Comparison of ENCODE assay signal across 9 mouse cellular contexts in the genomic region with DNA sequence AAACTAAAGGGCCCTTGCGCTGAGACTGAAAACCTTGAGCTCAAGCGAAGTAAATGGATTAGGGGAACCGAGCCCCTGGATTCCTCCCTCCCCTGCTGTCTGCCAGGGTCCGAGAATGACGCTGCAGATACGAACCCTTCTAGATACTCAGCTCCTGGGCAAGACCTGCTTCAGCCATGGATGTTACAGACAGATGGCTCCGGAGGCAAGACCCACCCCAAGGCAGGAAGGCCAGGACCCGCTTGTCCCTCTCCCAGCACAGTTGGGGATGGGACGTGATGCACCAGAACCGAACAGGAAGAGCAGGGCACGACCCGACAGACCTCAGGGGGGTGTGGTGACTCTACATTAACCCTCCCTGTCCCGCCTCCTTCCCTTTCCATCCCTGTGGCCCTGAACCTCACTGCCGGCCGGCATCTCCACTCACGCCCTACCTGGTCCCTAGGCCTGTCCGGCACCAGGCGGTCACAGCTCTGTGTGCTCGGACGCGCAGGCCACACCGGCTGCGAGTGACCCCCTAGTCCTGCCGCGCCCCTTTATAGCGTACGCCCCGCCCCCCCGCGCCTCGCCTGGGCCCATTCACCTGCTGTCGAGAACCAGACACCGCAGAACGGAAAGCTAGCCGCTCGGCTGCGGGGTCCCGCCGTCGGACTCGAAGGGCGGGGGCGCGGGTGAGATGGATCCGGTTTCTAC.
A peak's percentile ranks its signal among the peaks of the same experiment; 100 is the strongest.
DNase-seq lines count a peak whose midpoint lies in the region; ATAC-seq and TF ChIP-seq lines count a peak whose summit lies in the region.
"Had no signal": no experiment of that assay in that cellular context is flagged by ENCODE, and none has a peak within 500 bp of the region (broad histone marks: within the 10 kb centered on the region; RNA-seq: fewer than 3 reads in every experiment).

No protein-coding gene starts in this region.

- peaks cover 100% of the 10 kb centered on the region for H3K27me3 ChIP-seq in heart, postnatal 0 days (ENCODE audit: control insufficient read depth, insufficient read depth, low read length)
- H3K27me3 ChIP-seq in forebrain, postnatal 0 days (ENCODE audit: insufficient read depth, low read length): peaks cover 79% of the 10 kb centered on the region
- peaks cover 98% of the 10 kb centered on the region for H3K27me3 ChIP-seq in midbrain, embryonic 12.5 days
- H3K27me3 ChIP-seq: Patski had no signal

- ATAC-seq in heart, postnatal 0 days (ENCODE audit: insufficient read depth, low read depth): no peak
- no peak for ATAC-seq in forebrain, postnatal 0 days
- peak; percentile 53 for ATAC-seq in midbrain, embryonic 12.5 days (ENCODE audit: low FRiP score, low read depth)
- no peak for ATAC-seq in granulocyte monocyte progenitor cell, adult 5-6 weeks (replicated peaks; ENCODE audit: poor library complexity, severe bottlenecking)
- ATAC-seq: Patski had no signal

- H3K4me1 ChIP-seq in heart, postnatal 0 days (ENCODE audit: control insufficient read depth, insufficient read depth): peaks cover 8% of the 10 kb centered on the region
- no peaks in the 10 kb centered on the region for H3K4me1 ChIP-seq in forebrain, postnatal 0 days (ENCODE audit: insufficient read depth)
- H3K4me1 ChIP-seq in midbrain, embryonic 12.5 days: peaks cover 47% of the 10 kb centered on the region

- no peak for TF ChIP-seq EP300 in heart, postnatal 0 days (IDR thresholded peaks at IDR 0.05; ENCODE audit: low read depth)

- H3K4me3 ChIP-seq in heart, postnatal 0 days (ENCODE audit: low read depth, low read length): peak overlapping the region; percentile 43
- H3K4me3 ChIP-seq in forebrain, postnatal 0 days (ENCODE audit: low read depth, low read length): peak overlapping the region; percentile 7; the same call in 1 of the 2 replicates
- H3K4me3 ChIP-seq in midbrain, embryonic 12.5 days: peak overlapping the region; percentile 31

- H3K4me2 ChIP-seq in heart, postnatal 0 days (ENCODE audit: low read depth, low read length): peak overlapping the region; percentile 39
- H3K4me2 ChIP-seq in forebrain, postnatal 0 days (ENCODE audit: low read depth): 0 out of 2 replicates have a peak overlapping the region, but pooled peaks have one; percentile 10
- H3K4me2 ChIP-seq in midbrain, embryonic 12.5 days (replicated peaks): peak overlapping the region; percentile 42

- H3K36me3 ChIP-seq in heart, postnatal 0 days (replicated peaks; ENCODE audit: control insufficient read depth, insufficient read depth, low read length): no peaks in the 10 kb centered on the region
- H3K36me3 ChIP-seq in forebrain, postnatal 0 days (ENCODE audit: insufficient read depth): no peaks in the 10 kb centered on the region
- H3K36me3 ChIP-seq in midbrain, embryonic 12.5 days: no peaks in the 10 kb centered on the region

- DNase-seq in heart, postnatal 0 days (ENCODE audit: low spot score): no peak
- DNase-seq in heart, adult 9 months (ENCODE audit: low spot score in 2 of 2): no peak
- peak; percentile 63 for DNase-seq in ES-CJ7 (ENCODE audit: low read depth, low spot score)
- peak; percentile 23 for DNase-seq in forebrain, postnatal 0 days
- DNase-seq in urinary bladder, postnatal 36 days (ENCODE audit: low spot score in 2 of 2): no peak
- DNase-seq in frontal cortex, postnatal 25 days (ENCODE audit: low spot score in 2 of 2): no peak

- no peak for TF ChIP-seq CTCF in heart, postnatal 0 days (IDR thresholded peaks at IDR 0.05; ENCODE audit: low read depth)
- TF ChIP-seq CTCF in forebrain, postnatal 0 days (IDR thresholded peaks at IDR 0.05; ENCODE audit: low read depth): no peak

- H3K9ac ChIP-seq in heart, postnatal 0 days (replicated peaks; ENCODE audit: low read depth, low read length): no peak overlapping the region
- no peak overlapping the region for H3K9ac ChIP-seq in forebrain, postnatal 0 days
- H3K9ac ChIP-seq in midbrain, embryonic 12.5 days (replicated peaks): no peak overlapping the region; the same call in 1 of the 2 replicates

- H3K27ac ChIP-seq in heart, postnatal 0 days (ENCODE audit: low read depth): no peak overlapping the region
- no peak overlapping the region for H3K27ac ChIP-seq in forebrain, postnatal 0 days (ENCODE audit: low read depth, low read length)
- no peak overlapping the region for H3K27ac ChIP-seq in midbrain, embryonic 12.5 days (replicated peaks)

- 1% methylated on average over 45 of the region's 45 CpGs for WGBS in heart, postnatal 0 days
- WGBS in forebrain, postnatal 0 days: under 1% methylated on average over 45 of the region's 45 CpGs
- 0% methylated on average over 40 of the region's 45 CpGs for WGBS in midbrain, embryonic 12.5 days

- no peaks in the 10 kb centered on the region for H3K9me3 ChIP-seq in heart, postnatal 0 days (replicated peaks; ENCODE audit: control insufficient read depth, low read length)
- peaks cover 5% of the 10 kb centered on the region; the same call in 1 of the 2 replicates for H3K9me3 ChIP-seq in forebrain, postnatal 0 days (ENCODE audit: low read length)
- no peaks in the 10 kb centered on the region for H3K9me3 ChIP-seq in midbrain, embryonic 12.5 days

Comparison
In these comparisons a context has a peak if more than half of its experiments do, and no peak if none do; other contexts are left out.
1. DNase-seq: peak in ES-CJ7 (single experiment) and forebrain, postnatal 0 days (single experiment); none in heart, postnatal 0 days (single experiment), heart, adult 9 months (0 of 2), urinary bladder, postnatal 36 days (0 of 2) and frontal cortex, postnatal 25 days (0 of 2).
2. Peak in every context shown above with its lines, with median percentiles within 50 percentile points of each other: H3K4me2 ChIP-seq and H3K4me3 ChIP-seq.